Mouse (Mus musculus) granulocyte monocyte progenitor cell, adult 5-6 weeks (primary cell): Measurements from ENCODE around the gene Ranbp10. TPM values are rescaled to one million over a fixed set of nuclear protein-coding genes. Genes with fewer than 3 reads are reported as not detected.

Experiments
- ATAC-seq: replicated peaks from 2 replicates; pipeline ENCODE4 v1.8.0; 2016; ENCODE audit warnings: mild to moderate bottlenecking, moderate TSS enrichment, inconsistent platforms; ENCODE audit not compliant: poor library complexity, severe bottlenecking
- total RNA-seq, 2 experiments: library from RNA; stranded (forward) in 1 of 2; stranded (reverse) in 1 of 2; fragments of 200-712, 200-1000 nt in 1 of 2; fragments of >200 nt in 1 of 2; fragmentation: Nextera tagmentation in 1 of 2; gene quantifications; 2 replicates each; pipeline ENCODE4 v1.2.3; 2014 to 2017

Ranbp10 gene
- total RNA-seq, 2 experiments from 2014 or later: 8.3 to 12.9 TPM

- no peak for ATAC-seq
Observed at GRCm38 (mm10) chr8:105794009-105794598, 33.0 kb downstream of the Ranbp10 start.

DNA sequence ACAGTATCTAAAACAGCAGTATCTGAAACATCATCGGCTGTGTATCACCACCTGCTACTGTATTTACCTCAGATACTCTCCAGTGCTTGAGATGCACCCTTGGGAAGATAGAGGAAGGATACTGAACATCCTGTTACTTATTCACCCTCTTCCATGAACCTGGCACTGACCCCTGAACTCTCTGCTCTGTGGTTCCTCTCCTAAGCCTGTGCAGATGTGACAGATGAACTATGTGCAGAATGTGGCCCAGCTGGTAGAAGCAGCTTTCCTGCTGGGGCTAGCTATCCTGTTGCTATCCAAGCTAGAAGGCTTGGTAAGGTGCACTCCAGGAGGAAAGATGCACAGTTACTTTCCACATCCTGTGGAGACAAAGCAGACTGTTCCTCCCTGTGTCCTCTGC, 33.8 kb downstream of the Ranbp10 start:
- no peak for ATAC-seq

DNA sequence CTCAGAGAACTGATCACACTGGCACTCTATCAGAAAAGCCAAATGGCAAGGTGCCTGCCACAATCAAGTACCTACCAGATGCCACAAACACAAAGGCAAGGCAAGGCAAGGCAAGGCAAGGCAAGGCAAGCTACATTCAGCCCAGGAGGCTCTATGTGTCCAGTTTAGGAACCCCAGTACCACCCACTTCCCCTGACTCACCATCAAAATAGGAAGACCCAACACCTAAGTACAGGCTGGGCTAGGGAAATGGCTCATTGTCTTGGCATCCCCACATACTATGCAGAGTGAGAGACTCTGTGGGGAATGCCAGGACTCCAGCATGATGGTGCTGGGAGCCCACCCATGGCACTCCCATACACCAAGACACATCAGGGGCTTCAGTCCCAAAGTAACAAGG, 37.5 kb downstream of the Ranbp10 start:
- no peak for ATAC-seq

DNA sequence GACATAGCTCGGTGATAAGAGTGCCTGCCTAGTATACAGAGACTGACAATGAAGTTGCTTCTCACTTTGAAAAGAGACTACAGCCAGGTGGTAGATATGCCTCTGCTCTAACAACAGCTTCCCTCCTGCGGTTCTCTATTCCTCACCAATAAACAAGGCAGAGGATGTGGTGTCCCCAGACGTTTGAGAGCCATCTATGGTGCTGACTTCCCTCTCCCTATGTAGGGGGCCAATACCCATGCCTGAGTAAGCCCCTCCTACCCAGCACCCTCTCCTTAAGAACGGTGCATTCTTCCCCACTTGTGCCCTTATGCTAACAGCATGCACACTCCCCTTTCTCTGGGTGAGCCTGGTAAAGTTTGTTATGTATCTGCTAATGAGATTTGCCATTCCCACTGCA, 38.2 kb downstream of the Ranbp10 start:
- peak; percentile 86 for ATAC-seq

DNA sequence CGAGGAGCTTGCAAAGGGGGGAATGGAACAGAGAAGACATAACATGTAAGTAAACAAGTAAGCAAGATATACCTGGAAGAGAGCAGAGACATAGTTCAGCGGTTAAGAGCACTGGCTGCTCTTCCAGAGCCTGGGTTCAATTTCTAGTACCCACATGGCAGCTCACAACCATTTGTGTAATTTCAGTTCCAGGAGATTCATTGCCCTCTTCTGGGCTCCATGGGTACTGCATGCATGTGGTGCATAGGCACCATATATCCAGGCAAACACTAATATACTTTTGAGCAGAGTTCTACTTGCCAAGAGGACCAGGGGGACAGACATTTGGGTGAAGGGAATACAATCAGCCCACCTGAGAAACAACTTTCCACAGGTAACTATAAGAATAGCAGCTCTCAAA, 38.9 kb downstream of the Ranbp10 start:
- peak; percentile 65 for ATAC-seq

DNA sequence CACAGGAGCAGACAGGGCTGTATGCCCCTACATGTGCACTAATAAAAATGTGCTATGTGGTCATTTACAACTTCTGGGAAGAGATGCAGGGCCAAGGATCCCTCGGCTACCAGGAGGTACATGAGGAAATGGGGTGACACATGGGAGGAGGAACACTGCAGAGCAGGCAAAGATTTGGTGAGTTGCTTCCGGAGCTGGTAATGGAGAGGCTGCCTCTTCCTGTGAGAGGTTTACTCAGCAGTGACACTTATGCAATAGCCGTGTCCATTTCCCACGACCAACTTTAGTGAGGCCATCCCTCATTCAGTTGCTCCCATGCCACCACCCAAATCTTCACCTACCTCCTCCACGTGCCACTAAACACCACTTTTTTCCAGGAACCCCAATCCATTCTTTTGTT, 46.9 kb downstream of the Ranbp10 start:
- ATAC-seq: peak; percentile 82

- no peak for ATAC-seq
Observed at GRCm38 (mm10) chr8:105777833-105778232, 49.3 kb downstream of the Ranbp10 start.

GRCm38 (mm10) chr8:105774498-105774897, 52.7 kb downstream of the Ranbp10 start:
- ATAC-seq: no peak

GRCm38 (mm10) chr8:105773441-105773861, 53.7 kb downstream of the Ranbp10 start:
- ATAC-seq: no peak

GRCm38 (mm10) chr8:105771398-105772175, 55.6 kb downstream of the Ranbp10 start:
- ATAC-seq: no peak

GRCm38 (mm10) chr8:105770609-105771008, 56.5 kb downstream of the Ranbp10 start:
- ATAC-seq: peak; percentile 58

DNA sequence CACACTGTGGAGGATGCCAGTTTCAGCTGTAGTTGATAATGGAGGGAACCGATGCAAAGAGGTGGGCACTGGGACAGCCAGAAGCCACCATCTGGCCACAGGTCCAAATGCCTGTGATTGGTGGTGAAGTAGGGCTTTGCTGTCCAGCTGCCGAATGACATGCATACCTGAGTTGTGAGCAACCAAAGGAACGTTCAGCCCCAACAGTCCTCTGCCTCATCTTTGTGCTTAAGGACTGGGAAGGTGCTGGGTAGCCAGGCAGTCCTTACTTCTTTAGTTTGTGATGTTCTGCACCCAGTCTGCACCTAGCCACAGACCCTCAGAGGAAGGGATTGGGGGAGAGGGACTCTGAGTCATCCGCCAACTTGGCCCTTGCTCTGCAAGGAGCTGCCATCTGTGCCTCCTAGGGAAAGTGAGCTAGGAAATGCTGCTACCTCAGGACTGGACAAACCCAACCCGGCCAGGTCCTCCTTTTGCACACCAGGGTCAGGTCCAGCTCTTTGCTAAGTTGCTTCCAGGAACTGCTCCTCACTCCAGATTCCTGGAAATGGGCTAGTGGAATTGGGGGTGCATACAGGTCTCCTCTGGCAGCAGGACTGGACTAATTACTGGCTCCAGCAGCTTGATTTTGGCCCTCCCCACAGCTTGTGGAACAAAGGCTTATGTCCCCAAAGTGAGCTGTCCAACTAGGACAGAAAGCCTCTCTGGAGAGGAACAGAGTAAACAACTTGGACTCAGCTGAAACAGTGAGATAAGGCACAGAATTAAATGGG, 58.5 kb downstream of the Ranbp10 start:
- no peak for ATAC-seq

GRCm38 (mm10) chr8:105758277-105759108, 68.7 kb downstream of the Ranbp10 start, which contains the start of gene Gfod2:
TSS of gene Gfod2 (minus strand) at chr8:105758664.
- ATAC-seq: peak; percentile 100

DNA sequence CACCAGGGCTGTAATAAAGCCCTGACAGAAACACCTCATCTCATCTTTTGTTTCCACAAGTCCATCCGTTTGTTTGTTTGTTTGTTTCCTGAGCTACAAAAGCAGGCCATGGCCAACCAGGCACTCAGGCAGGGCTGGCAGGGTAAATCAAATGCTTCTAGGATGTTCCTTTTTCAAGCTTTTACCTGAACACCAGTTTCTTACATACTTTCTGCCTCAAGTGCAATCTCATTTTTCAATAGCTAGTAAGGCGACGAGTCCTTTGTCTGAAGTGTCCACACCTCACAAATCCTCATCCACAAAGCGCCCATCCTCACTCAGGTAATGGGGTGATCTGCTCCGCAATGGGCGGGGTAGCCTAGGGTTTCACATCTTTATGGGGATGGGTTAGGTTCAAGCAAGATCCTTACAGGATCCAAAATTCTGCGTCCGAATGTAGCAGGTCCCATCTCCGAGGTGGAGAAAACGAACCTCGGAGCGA, 69.3 kb downstream of the Ranbp10 start:
- no peak for ATAC-seq

- ATAC-seq: no peak
Observed at GRCm38 (mm10) chr8:105754688-105755087, 72.5 kb downstream of the Ranbp10 start.

DNA sequence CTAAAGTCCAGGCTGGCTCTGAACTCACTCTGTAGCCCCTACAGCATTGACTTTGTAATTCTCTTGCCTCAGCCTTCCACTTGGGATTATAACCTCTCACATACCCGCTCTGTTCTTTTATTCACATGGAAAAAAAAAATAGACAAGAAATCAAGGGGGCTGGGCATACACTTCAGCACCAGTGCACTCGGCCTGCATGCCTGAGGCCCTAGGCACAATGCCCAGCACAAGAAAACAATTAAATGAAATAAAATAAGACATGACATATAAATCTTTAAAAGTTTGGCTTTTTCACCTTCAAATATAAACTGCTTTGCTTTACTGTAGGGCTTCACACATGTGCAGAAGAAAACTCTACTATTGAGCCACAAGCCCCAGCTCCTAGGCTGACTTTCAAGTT, 73.2 kb downstream of the Ranbp10 start:
- ATAC-seq: no peak

DNA sequence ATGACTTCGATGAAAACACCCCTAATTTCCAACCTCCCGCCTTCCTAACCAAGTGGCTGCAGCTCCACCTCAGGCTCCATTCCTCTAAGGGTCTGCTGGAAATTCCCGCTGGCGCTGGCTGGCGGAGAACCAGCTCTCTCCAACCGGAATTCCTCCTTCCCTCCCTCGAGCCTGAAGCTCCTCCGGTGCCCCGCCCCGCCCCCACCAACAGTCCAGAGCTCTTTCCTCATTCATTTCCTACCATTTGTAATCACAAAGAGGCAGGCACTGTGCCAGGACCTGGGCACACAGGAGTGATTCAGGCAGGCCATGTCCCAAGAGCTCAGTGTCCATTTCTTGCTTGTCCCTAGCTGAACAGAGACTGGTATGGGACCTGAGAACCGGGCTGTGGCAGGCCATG, 76.5 kb downstream of the Ranbp10 start:
- peak; percentile 56 for ATAC-seq

DNA sequence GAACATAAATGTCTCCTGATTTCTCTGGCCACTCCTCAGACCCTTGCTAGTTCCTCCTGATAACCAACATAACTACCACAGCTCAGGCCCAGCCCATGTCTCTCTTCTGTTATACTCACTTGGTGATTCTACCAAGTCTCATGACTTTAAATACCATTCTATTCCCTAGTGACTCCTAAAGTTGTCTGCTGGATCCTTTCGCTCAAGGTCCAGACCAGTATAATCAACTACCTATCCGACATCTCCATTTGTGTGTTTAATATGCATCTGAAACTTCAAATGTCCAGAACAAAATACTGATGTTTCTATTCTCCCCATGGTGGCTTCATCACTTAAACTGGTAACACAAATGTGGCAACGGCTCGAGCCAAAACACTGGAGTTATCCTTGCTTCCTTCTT, 83.8 kb downstream of the Ranbp10 start:
- no peak for ATAC-seq

DNA sequence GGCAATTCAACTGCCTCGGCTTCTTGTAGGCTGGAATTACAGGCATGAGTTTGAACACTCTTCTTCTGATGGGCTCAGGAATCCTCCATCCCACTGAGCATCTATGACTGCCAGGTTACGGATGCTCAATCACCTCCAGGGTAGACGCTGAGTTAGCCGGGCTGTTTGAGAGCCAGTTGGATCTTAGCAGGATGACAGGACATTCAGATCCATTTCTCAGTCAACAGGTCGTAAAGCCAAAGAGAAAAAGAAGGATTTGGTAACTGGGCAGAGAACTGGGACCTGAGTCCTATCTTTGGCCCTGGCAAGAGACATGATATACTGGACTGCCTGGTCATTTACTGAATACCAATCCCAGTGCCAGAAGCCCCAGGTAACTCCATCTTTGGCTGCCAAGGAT, 87.9 kb downstream of the Ranbp10 start:
- ATAC-seq: no peak

GRCm38 (mm10) chr8:105732186-105732585, 95.0 kb downstream of the Ranbp10 start:
- ATAC-seq: no peak
